In genomic region chr17:14824938-14825337, GRCm38 (mm10) we compare ENCODE assay signal across 11 mouse cellular contexts.
DNase-seq lines count a peak whose midpoint lies in the region; ATAC-seq and TF ChIP-seq lines count a peak whose summit lies in the region.
"Had no signal": no experiment of that assay in that cellular context is flagged by ENCODE, and none has a peak within 500 bp of the region (broad histone marks: within the 10 kb centered on the region; RNA-seq: fewer than 3 reads in every experiment).

No protein-coding gene starts in this region.

- H3K9me3 ChIP-seq in forebrain, postnatal 0 days (ENCODE audit: low read length): no peaks in the 10 kb centered on the region
- H3K9me3 ChIP-seq in forebrain, embryonic 14.5 days (replicated peaks; ENCODE audit: control insufficient read depth, low read length): no peaks in the 10 kb centered on the region
- H3K9me3 ChIP-seq in embryonic facial prominence, embryonic 10.5 days: no peaks in the 10 kb centered on the region
- H3K9me3 ChIP-seq: forebrain, embryonic 12.5 days had no signal

- no peak for DNase-seq in forebrain, postnatal 0 days
- DNase-seq in forebrain, embryonic 14.5 days (ENCODE audit: low spot score): no peak
- DNase-seq in lung, postnatal 10 days: peak; percentile 45
- no peak for DNase-seq in lung, adult 18-20 months
- DNase-seq in adrenal gland, postnatal 10 days: peak; percentile 88
- peak; percentile 13 to 23 for DNase-seq in gastrocnemius, postnatal 36 days
- no peak for DNase-seq in embryonic facial prominence, embryonic 10.5 days (ENCODE audit: low spot score)
- no peak for DNase-seq in urinary bladder, postnatal 25 days (ENCODE audit: low spot score)
- DNase-seq: kidney, adult 9 months; lung, postnatal 36 days had no signal

- H3K4me3 ChIP-seq in forebrain, postnatal 0 days (ENCODE audit: low read depth, low read length): no peak overlapping the region
- no peak overlapping the region for H3K4me3 ChIP-seq in forebrain, embryonic 14.5 days (ENCODE audit: low read depth, low read length)
- no peak overlapping the region for H3K4me3 ChIP-seq in embryonic facial prominence, embryonic 10.5 days
- H3K4me3 ChIP-seq: forebrain, embryonic 12.5 days had no signal

- H3K9ac ChIP-seq in forebrain, postnatal 0 days: no peak overlapping the region
- no peak overlapping the region for H3K9ac ChIP-seq in forebrain, embryonic 14.5 days (ENCODE audit: low read length)
- H3K9ac ChIP-seq: forebrain, embryonic 12.5 days had no signal

- H3K27ac ChIP-seq in forebrain, postnatal 0 days (ENCODE audit: low read depth, low read length): no peak overlapping the region
- H3K27ac ChIP-seq in forebrain, embryonic 14.5 days (ENCODE audit: low read depth, low read length): no peak overlapping the region
- no peak overlapping the region for H3K27ac ChIP-seq in embryonic facial prominence, embryonic 10.5 days (replicated peaks)
- H3K27ac ChIP-seq: forebrain, embryonic 12.5 days had no signal

- H3K36me3 ChIP-seq in forebrain, postnatal 0 days (ENCODE audit: insufficient read depth): no peaks in the 10 kb centered on the region
- H3K36me3 ChIP-seq in forebrain, embryonic 14.5 days (ENCODE audit: control insufficient read depth, insufficient read depth, low read length): no peaks in the 10 kb centered on the region
- no peaks in the 10 kb centered on the region for H3K36me3 ChIP-seq in embryonic facial prominence, embryonic 10.5 days (replicated peaks)
- H3K36me3 ChIP-seq: forebrain, embryonic 12.5 days had no signal

- H3K4me2 ChIP-seq in forebrain, postnatal 0 days (ENCODE audit: low read depth): no peak overlapping the region
- no peak overlapping the region for H3K4me2 ChIP-seq in forebrain, embryonic 14.5 days (ENCODE audit: low read length)
- H3K4me2 ChIP-seq: forebrain, embryonic 12.5 days had no signal

- TF ChIP-seq CTCF in forebrain, postnatal 0 days (IDR thresholded peaks at IDR 0.05; ENCODE audit: low read depth): no peak

- intact Hi-C loops in gastrocnemius, postnatal 36 days (cut with DNase I): no loop called here

- no peaks in the 10 kb centered on the region for H3K4me1 ChIP-seq in forebrain, postnatal 0 days (ENCODE audit: insufficient read depth)
- H3K4me1 ChIP-seq in forebrain, embryonic 14.5 days (ENCODE audit: control insufficient read depth, insufficient read depth, low read length): no peaks in the 10 kb centered on the region; the same call in 1 of the 2 replicates
- H3K4me1 ChIP-seq in embryonic facial prominence, embryonic 10.5 days: no peaks in the 10 kb centered on the region
- H3K4me1 ChIP-seq: forebrain, embryonic 12.5 days had no signal

- H3K27me3 ChIP-seq in forebrain, postnatal 0 days (ENCODE audit: insufficient read depth, low read length): no peaks in the 10 kb centered on the region
- H3K27me3 ChIP-seq in forebrain, embryonic 14.5 days (replicated peaks; ENCODE audit: control insufficient read depth, insufficient read depth, low read length): no peaks in the 10 kb centered on the region
- H3K27me3 ChIP-seq in embryonic facial prominence, embryonic 10.5 days (replicated peaks; ENCODE audit: low read depth, poor library complexity, severe bottlenecking): no peaks in the 10 kb centered on the region
- H3K27me3 ChIP-seq: forebrain, embryonic 12.5 days had no signal

- peak; percentile 54 for ATAC-seq in forebrain, postnatal 0 days
- ATAC-seq in forebrain, embryonic 14.5 days: no peak

- WGBS in forebrain, postnatal 0 days: 56% methylated on average over 5 of the region's 5 CpGs
- 70% methylated on average over 5 of the region's 5 CpGs for WGBS in forebrain, embryonic 14.5 days
- 66% methylated on average over 5 of the region's 5 CpGs for WGBS in embryonic facial prominence, embryonic 10.5 days

Comparison
In these comparisons a context has a peak if more than half of its experiments do, and no peak if none do; other contexts are left out.
1. DNase-seq: peak in lung, postnatal 10 days (single experiment), adrenal gland, postnatal 10 days (single experiment) and gastrocnemius, postnatal 36 days (2 of 2); none in forebrain, postnatal 0 days (single experiment), forebrain, embryonic 14.5 days (single experiment), lung, adult 18-20 months (0 of 2), embryonic facial prominence, embryonic 10.5 days (single experiment) and urinary bladder, postnatal 25 days (single experiment).